Mouse (Mus musculus): ENCODE data around the gene Sox5.

The Sox5 gene

GRCm38 (mm10) chr6:143980131-143980530 is 801.6 kb downstream of the Sox5 start:
- intact Hi-C loops (cut with DNase I) = no loop called here

DNA sequence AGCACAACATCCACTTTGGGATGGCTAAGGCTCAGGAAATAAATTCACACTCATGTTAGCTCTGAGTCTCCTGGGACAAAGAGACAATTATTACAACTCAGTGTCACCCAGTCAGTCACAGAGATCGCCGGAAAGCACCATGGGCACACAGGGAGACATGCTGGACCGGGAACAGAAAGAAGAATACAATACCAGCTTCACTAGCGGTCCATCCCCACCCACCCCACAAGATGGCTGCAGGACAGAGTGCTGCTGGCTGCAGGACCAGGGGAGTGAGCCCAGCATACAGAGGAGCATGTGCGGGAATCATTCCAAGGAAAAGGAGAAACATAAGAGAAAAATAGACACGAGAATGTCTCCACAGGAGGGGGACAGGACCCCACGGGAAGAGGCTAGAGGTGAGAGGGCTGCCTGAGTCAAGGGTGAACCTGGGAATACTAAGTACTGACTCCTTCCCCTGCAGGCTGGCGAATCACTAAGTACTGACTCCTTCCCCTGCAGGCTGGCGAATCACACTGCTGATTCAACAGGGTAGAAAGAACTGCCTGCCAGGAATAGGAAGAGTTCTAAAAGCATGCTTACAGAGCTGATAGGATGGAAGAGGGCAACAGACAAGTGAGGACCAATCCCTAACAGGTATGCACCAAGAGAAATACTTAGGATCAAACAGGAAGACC is 813.9 kb downstream of the Sox5 start:
- intact Hi-C loops (cut with DNase I) = no loop called here

DNA sequence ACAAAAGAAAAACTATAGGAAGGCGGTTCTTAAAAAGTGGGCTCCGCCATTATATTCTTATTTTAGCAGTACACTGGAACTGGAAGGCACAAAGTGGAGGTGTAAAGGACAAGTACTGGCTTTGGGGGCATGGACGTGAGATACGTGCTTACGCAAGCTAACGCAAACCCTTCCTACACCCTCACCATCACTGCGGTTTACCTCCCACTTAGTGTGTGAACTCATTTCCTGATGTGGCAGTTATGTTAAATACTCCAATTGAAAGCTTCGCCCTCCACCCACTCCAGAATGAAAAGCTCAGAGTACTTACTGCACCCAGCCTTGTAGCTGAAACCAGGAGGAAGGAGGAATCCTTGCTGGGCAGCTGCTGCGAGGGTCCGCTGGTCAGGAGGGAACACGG is 821.3 kb downstream of the Sox5 start:
- intact Hi-C loops (cut with DNase I) = no loop called here

DNA sequence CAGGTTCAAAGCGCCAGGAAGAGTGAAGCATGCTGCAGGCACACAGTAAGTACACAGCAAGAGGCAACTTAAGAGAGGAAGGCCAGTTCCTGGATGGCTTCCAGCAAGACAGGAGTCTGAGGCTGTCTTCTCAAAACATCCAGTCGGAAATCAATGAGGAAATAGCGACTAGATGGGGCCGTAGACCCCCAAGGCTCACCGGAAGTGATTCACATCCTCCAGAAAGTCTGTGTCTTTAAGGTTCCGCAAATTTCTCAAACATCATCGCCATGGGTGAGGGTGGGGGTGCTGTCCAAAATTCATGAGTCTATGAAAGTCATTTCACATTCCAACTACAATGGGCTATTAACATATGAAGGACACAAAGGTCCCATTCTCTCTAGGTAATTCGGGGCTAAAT is 821.7 kb downstream of the Sox5 start:
- intact Hi-C loops (cut with DNase I) = no loop called here

DNA sequence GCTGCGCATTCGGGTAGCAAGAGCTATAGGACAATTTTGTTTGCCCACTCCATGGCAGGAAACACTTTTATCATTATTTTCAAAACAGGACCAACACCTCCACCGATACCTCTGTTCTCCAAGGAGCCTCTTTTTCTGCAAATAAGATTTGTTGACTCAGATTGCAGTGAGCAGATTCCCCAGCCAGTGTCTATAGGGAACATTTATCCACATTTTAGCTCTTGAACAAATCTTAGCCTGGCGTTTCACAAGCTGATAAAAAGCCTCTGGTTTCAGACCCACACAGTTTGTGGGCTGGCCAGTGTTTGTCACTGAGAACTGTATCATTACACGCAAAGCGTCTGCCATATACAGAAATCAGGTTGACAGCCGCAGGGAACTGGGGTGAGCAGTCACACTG is 823.4 kb downstream of the Sox5 start:
- intact Hi-C loops (cut with DNase I) = no loop called here

DNA sequence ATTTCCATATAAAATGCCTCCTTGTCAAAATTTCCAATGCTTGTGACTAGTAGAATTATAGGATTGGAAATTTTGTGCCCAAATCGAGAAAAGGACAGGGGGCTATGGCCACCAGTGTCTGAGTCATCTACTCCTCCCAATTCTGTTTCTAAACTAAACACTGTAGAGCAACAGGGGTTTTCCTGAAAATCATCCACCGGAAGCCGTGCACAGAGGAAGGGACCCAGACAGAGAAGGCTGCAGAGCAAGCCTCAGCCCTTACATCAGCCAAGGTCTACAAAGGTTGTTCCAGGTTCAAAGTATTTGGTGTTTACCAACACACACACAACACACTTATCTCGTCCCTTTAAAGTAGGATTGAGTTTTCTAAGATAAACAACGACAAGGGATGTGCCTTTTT is 824.7 kb downstream of the Sox5 start:
- intact Hi-C loops (cut with DNase I) = no loop called here

GRCm38 (mm10) chr6:143948553-143949308 is 833.0 kb downstream of the Sox5 start:
- intact Hi-C loops (cut with DNase I) = no loop called here

DNA sequence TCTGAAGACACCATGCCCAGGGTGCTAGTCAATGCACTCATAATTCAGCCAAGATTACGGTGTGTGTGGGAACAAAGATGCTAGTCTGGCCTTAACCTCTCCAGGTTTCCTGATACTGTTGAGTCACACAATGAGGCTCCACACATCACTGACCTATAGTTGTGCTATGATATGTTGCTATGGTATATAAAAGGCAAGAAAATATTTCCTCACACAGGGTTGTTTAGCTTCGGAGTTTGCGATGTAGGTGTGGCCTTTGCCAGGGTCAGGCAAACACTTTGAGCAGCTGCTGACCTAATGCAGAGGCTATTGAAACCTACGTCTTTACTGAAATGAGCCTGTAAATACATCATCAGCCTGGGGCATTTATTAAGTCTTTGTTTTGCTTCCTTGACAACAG is 833.7 kb downstream of the Sox5 start:
- intact Hi-C loops (cut with DNase I) = no loop called here

GRCm38 (mm10) chr6:143943126-143943525 is 838.7 kb downstream of the Sox5 start:
- intact Hi-C loops (cut with DNase I) = no loop called here

GRCm38 (mm10) chr6:143941291-143941785 is 840.4 kb downstream of the Sox5 start:
- intact Hi-C loops (cut with DNase I) = no loop called here

GRCm38 (mm10) chr6:143923146-143923545 is 858.6 kb downstream of the Sox5 start:
- intact Hi-C loops (cut with DNase I) = no loop called here

GRCm38 (mm10) chr6:143918405-143918947 is 863.3 kb downstream of the Sox5 start:
- intact Hi-C loops (cut with DNase I) = no loop called here

DNA sequence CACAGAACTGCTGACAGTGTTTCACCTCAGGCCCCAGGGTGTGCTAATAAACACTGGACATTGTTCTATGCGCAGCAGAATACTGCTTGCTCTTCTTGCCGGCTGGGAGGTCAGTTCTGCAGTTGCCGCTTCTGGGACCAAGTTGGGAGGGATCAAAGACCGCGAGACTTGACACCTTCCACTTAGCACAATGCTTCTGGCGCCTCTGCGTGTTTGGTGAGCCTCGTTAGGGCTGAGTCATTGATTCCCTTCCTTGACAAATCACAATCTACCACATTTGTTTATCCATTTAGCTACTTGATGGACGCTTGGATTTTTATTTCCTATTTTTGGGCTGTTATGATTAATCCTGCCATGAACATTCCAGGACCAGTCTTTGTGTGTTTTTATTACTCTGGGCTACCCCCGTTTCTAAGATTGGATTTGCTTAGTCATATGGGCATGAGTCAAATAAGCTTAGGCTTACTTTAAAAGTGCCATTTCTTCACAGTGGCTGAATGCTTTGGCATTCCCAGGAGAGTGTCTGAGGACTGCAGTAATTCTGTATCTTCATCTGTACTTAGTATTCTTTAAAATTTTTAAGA is 865.5 kb downstream of the Sox5 start:
- intact Hi-C loops (cut with DNase I) = no loop called here

- intact Hi-C loops (cut with DNase I) = no loop called here
Measured at GRCm38 (mm10) chr6:143915686-143916085, 866.1 kb downstream of the Sox5 start.

GRCm38 (mm10) chr6:143912316-143912715 is 869.5 kb downstream of the Sox5 start:
- intact Hi-C loops (cut with DNase I) = no loop called here

DNA sequence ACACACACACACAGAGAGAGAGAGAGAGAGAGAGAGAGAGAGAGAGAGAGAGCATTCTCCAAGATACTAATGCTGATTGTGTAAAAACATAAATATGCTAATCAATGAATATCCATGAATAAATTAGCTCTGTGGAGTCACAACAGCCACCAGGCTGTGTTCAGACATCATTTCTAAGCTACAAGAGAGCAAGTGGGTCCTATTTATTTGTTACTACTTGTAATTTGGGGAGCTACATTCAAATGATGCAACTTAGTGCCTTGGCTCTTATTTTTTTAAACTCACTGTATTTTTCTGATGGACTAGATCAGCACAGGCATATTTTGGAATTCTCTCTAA is 877.1 kb downstream of the Sox5 start:
- intact Hi-C loops (cut with DNase I) = no loop called here

DNA sequence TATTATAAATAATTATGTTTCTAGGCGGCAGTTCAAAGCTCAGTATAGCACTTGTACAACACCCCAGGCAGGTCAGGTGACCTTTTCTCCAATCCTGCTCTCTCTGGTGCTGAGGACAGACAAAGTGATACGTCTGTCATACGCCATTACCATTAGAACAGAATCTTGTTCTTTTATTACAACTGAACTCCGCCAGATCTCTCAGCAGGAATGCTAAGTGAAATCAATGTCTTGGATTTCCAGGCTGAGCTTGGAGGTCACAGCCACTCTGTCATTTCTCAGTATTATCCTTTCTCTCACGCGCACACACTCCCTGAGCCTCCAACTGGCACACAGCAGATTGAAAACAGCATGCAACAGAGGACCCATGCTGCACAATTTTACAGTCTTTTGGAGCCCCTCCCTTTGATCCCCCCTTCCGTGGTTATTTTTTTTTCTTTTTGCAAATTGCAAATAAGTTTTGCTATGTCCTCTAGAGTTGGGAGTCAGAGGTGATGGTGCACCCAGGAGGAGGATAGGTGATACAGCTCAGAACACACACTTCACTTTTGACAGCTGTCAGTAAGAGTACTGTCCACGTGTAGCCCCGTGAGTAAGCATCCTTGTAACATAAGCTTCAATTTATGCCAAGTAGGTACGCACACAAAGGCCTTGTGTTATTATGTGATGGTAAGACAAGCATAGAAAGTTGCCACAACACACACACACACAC is 877.6 kb downstream of the Sox5 start:
- intact Hi-C loops (cut with DNase I) = no loop called here

DNA sequence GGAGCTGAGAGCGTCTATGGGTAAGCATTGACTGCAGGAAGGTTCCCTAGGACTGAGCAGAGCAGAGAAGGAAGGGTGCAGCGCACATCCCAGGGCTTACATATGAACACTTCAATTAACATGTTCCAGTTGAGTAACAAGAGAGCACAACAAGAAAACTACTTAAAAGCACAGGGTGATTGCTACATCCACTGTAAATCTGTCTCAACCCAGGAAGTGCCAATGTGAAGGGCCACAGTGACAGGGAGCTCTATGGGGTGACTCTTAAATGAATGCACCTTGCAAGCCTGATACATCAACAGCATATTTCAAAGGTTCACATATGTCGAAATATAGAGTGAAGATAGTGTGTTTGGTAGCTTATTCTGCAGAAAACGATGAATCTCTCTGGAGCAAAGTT is 880.9 kb downstream of the Sox5 start:
- intact Hi-C loops (cut with DNase I) = no loop called here

DNA sequence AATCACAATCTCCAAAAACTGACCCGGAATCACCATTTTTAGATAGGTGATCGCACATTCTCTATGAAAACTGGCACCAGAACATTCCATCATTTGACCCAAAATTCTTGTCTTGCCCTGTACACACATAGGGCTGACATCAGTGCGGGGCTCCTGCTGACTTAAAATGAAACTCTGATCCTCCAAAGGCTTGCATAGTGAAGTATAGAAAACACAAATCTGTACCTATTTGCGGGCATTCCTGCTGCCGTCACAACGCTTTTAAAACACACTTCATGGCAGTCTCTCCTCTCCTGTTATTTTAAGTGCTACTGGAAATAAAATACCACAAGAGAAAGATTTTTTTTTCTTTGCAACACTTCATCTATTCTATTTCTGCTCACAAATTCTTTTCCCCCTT is 886.7 kb downstream of the Sox5 start:
- intact Hi-C loops (cut with DNase I) = no loop called here

DNA sequence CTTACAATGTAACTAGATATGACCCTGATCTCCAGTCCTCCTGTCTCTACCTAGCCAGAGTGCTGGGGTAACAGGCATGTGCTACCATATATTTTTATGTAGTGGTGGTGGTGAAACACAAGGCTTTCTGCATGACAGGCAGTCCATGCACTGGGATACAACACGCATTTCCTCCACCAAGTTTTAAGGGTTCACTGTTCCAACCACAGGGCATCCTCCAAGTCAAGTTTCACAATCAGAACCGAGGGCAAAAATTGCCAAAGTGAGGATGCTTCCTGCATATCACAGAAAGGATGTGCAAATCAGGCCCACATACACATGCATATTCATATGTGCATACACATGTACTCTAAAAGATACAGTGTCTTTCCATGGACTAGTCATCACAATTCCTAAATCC is 888.9 kb downstream of the Sox5 start:
- intact Hi-C loops (cut with DNase I) = no loop called here

DNA sequence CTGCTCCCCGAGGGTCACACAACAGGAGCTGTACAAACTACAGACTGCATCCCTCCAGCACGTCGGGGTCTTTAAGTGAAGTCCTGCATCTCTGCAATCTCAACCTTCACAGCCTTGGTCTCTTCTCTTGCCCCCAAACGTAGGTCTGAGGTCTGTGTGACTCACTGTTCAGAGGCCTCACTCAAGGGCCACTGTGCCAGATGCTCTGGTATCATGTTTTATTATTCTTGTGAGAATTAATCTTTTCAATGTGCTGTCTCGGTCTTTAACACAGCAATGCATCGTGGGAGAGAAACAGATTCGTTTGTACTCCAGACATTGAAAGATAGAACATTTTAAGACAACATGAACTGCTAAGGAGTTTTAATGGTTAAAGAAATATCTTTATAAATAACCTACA is 893.2 kb downstream of the Sox5 start:
- intact Hi-C loops (cut with DNase I) = no loop called here

- intact Hi-C loops (cut with DNase I) = no loop called here
Measured at GRCm38 (mm10) chr6:143878525-143878924, 903.3 kb downstream of the Sox5 start.
